Mouse (Mus musculus) myocyte (in vitro differentiated cells): ENCODE measurements around the gene Gsg1l.

Source experiments
- MAX ChIP-seq: IDR thresholded peaks from one replicate; pipeline ENCODE4 v1.6.1; 2011; ENCODE audit warnings: low read depth, mild to moderate bottlenecking, control low read depth
- MYOD1 ChIP-seq, 3 experiments: IDR thresholded peaks; one replicate each; pipeline ENCODE4 v1.6.1; 2011; ENCODE audit warnings: control low read depth in 2 of 3, low read depth in 2 of 3, mild to moderate bottlenecking in 2 of 3, moderate library complexity in 1 of 3; ENCODE audit not compliant: insufficient read length in 2 of 3, control insufficient read depth in 1 of 3
- POLR2A ChIP-seq: IDR thresholded peaks from one replicate; pipeline ENCODE4 v1.6.1; 2011; ENCODE audit warnings: low read depth, mild to moderate bottlenecking, control low read depth, moderate library complexity; ENCODE audit not compliant: insufficient read length
- USF1 ChIP-seq: IDR thresholded peaks from one replicate; pipeline ENCODE4 v1.6.1; 2011; ENCODE audit warnings: low read depth, mild to moderate bottlenecking, control low read depth, moderate library complexity

DNA sequence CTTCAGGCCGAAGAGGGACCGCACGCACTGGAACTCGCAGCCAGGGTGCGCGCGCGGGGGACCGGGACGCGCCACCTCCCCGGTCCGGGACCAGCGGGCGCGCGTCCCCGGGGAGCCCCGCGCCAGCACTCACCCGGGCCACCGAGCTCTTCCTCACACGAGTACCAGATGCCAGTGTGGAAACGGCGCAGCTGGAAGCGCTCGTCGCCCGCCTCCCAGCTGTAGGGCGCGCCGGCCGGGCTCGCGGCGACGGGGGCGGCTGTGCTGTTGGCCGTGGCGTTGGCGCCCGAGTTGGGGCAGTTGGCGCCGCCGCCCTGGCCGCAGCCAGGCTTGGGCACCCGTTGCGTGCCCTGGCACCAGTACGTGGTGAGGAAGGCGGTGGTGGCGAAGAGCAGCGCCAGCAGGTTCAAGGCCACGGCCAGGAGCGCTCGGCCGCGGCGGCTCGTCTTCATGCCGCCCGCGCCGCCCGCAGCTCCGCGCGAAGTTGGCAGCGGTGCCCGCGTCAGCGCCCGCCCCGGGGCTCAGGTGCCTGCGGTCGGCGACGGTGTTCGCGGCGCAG is 405 bp downstream of the Gsg1l start:
- TF ChIP-seq USF1 (no peak), POLR2A (no peak), MAX (no peak), MYOD1 (IDR thresholded peaks at IDR 0.05; ENCODE audit: control insufficient read depth in 1 of 3, insufficient read length in 2 of 3, low read depth in 2 of 3) (no peak)
